Mouse (Mus musculus): ENCODE data around the gene Sectm1a.
"Not testable (repeated sequence)": the region's sequence is repeated elsewhere in the genome, so short reads cannot be mapped to it uniquely, and the experiment has no call there.

The Sectm1a gene

DNA sequence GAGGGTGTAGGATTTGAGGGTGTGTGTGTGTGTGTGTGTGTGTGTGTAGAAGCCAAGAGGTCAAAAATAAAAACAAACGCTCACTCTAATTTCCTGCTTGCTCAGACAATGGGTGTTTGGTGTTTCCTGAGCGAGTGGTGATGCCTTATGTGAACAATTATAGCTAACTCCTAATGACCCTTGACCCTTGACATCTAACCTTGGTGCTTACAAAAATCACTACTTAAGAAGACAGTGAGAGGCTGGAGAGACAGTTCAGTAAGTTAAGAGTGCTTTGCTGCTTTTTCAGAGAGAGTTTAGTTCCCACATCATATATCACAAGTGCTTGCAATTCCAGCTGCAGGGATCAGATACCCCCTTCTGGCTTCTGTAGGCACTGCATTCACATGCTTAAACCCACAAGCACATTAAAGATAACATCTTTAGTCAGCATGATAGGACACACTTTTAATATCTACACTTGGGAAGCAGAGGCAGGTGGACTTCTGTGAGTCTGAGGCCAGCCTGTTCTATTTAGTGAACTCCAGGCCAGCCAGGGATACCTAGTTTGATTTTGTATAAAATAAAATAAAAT lies 33.1 kb downstream of the Sectm1a start:
- in situ Hi-C loops (cut with MboI): no loop called here

DNA sequence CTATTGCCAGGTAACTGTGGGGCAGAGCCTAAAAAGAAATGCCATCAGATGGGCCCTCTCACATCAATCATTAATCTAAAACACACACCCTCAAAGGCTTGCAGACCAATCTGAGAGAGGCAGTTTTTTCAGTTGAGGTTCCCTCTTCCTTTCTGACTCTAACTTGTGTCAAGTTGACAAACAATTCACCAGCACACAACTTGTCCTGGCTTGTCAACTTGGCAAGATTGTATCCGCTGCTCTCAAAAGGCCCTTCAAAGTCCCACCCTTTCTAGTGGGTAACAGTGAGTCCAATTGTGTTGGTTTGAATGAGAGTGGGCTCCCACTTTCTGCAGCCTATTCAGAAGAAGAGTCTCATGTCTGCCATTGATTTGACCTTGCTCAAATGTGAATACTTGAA lies 35.7 kb downstream of the Sectm1a start:
- in situ Hi-C loops (cut with MboI): no loop called here

DNA sequence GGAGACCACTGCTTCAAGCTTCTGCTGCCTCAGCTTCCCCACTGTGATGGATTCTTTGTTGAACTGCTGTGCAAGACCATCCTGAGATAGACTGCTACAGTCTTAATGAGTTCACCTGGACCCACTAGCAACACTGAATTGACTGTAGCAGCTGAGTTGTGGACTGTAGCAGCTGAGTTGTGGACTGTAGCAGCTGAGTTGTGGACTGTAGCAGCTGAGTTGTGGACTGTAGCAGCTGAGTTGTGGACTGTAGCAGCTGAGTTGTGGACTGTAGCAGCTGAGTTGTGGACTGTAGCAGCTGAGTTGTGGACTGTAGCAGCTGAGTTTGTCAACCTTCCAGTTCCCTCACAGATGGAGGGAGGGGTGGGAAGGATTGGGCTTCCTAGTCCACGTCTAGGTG lies 38.0 kb downstream of the Sectm1a start:
- in situ Hi-C loops (cut with MboI): not testable (repeated sequence)

DNA sequence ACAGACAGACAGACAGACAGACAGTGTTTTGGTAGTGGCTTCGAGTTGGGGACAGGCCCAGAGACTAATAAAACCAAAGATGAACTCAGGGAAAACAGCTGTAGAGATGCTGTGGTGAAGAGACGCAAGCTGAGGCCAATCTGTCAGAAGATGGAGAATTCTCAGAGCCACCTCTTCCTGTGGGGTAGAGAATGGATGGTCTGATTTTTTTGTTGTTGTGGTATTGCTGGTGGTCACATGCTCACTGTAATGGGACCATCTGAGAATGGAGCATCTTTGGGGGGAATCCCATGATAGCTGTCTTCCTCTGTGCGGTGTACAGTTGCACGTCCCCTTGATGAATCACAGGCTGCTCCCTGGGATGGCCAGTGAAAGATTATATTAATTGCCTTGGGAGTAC lies 38.5 kb downstream of the Sectm1a start:
- in situ Hi-C loops (cut with MboI): no loop called here

DNA sequence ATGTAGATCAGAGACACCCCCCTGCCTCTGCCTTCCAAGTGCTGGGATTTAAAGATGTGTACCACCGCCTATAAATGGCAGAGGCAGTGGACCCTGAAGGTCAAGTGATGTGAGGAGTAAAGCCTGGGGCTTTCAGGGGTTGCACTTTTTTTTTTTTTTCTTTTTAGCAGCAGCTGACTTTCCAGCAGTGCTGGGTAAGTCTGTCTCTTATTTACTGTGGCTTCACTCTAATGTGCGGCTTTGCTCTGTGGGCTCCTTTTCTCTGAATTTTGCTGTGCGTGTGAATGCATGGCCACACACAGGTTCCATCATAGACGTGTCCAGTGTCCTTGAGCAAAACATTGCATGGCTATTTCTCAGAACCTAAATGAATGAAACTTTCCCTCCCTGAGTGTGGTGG lies 39.4 kb downstream of the Sectm1a start:
- in situ Hi-C loops (cut with MboI): no loop called here

DNA sequence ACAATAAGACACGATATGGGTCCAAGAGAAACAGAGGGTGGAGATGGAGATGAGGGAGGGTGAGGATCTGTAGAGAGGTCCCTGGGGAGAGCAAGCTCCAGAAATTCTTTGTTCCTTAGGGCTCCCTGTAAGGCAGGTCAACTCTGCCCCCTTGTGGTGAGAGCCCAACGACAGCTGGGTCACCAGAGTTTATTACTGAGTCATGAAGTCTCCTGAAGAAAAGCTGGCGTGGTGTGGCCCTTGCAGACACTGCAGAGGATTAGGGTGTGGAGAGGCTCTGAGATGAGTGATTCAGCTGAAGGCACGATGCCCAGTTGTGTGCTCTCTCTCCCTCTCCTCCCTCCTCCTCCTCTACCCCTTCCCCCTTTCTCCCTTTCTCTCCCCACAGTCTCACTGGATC lies 39.8 kb downstream of the Sectm1a start:
- in situ Hi-C loops (cut with MboI): no loop called here

DNA sequence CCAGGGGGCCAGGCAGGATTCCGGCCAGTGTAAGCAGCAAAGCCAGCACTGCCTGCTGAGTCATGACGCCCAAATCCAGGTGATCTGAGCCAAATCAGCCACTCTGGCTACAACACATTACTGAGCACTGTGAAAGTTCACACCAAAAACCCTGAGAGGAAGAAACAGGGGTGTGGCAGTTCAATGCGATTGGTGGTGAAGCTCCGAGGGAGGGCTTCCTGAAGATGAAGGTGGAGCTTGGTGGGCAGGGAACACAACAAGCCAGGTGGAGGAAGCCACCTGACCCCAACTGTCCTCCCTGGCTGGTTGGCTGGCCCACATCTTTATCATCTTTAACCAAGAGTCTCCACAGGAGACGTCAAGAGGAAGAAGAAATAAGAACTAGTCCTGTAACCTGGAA lies 41.7 kb downstream of the Sectm1a start, which contains the start of gene Cd7:
Gene Cd7, minus strand, starts transcription at position 117 of the 400 bp plus-strand sequence.
- in situ Hi-C loops (cut with MboI): no loop called here

DNA sequence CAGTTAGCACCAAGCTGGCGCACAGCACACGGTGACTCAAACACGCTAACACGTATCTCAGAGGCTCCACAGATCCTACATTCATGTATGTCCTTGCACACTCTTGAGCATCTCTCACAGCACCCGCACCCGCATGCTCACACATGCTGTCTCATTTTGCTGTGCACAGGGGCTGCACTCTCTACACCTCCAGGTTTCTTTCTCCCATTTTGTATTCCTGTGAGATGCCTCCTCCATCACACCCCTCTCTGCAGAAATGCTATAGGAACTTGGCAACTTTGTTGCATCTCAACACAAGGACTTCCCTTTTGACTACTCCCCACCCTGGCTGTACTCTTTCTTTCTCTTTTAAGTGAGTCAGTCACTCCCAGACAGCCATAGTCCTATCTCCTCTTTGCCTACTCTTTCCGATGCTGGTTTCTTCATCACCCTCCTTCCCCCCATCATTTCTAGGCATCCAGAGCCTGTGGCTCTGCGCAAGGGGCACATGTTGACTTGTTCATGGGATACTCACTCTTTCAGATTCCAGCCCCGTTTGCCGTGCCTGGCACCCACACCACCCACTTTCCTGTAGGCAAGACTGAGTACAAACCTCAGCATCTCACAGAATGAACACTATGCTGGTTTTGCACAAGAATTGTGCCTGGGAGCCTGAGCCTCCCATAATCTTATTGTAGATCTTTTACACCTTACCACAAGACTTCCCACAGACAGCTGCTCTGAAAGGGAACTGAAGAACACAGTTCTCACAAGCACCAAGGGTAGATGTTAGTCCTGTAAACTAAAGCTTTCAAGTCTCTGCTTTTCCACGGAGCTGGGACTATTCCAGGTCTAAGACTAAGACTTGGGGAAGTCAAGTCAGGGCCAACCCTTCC lies 42.4 kb downstream of the Sectm1a start:
- in situ Hi-C loops (cut with MboI): no loop called here

DNA sequence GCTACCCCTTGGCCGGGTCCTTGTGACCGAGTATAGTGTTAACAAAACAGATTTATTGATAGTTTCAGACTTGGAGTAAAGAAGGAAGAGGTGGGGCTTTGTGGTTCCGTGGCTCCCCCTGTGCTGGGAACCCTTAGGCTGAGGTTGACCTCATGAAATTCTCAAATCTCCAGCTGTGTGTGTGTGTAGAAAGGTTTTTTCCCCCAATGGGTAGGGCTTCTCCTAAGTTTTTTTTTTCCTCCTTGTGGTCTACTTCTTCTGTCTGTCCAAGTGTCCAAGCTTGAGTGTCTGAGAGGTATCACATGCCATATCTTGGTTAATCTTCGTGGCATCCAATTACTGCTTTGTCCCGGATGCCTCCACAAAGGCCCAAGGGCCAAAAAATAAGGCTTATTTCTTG lies 47.9 kb downstream of the Sectm1a start:
- in situ Hi-C loops (cut with MboI): no loop called here

DNA sequence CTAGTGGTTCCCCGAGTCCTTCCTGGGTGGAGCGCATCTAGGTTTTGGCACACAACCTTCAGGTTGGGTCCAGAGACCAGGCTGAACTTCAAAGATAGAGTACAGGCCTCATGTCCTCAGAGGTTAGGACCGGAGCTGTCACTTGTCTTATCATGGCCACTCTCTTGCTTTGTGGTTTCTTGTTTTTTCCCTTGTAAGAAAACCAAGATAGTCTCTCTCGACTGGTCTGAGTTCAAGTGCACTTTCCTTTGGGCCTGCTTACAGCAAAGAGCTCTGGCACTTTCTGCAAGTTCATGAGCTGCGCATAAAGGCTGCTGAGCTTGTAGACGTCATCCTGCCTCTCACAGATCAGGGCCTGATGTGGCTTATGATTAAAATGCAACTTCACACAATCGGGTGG lies 53.8 kb downstream of the Sectm1a start:
- in situ Hi-C loops (cut with MboI): no loop called here

DNA sequence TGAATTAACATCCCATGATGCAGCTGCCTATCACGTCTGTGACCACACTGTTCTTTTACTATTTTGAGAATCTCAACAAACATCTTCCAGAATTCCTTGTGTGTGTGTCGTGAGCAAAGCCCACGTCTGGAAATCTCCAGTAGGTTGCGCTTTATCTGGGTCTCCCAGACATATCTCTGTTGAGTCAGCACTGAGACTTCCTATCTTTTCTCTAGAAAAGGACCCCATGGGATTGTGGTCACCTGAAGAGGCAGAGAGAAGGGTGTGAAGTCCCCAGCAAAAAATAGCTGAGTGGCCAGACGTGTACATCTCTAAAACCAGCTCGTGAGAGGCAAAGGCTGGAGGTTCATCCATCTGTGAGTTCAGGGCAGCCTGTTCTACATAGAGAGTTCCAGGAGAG lies 56.9 kb downstream of the Sectm1a start:
- in situ Hi-C loops (cut with MboI): no loop called here

DNA sequence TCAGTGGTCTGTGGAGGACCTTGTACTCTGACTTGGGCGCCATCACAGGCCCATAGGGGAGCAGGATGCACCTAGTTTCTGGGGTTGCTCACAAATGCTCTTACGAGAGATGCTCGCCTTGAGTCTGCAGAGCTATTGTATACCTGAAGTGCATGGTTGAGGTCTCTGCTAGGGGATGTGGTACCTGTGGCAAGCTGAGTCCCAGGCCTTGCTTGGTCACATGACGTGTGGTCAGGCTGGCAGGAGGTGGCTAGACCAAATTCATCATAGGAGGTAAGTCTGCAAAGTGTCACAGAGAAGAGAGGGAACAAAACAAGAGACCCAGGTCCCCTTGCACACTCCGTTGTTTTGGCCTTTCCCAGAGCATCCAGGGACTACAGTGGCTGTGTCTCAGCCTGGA lies 61.5 kb downstream of the Sectm1a start:
- in situ Hi-C loops (cut with MboI): no loop called here

DNA sequence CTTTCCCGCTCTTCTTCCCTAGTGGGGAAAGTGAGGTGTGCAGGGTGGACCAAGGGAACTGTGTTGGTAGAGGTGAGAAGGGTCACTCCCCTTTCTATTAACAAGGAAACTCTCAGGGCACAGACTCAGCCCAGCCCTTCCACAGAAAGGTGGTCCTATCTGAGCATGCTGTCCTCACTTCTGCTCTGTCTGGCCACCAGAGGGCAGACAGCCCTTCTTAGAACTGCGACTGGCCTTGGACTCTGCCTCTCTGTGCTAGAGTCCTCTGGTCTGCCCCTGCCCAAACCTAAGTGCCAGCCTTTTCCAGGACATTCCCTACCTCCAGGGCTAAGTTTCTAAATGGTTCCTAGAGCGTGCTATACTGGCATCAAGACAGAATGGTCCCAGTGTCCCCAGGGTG lies 63.3 kb downstream of the Sectm1a start:
- in situ Hi-C loops (cut with MboI): no loop called here
